Mouse (Mus musculus) urinary bladder, adult 2 months (tissue): ENCODE data around the gene Defb20. TPM values are rescaled to one million over a fixed set of nuclear protein-coding genes. Genes with fewer than 3 reads are reported as not detected.
"Not testable (repeated sequence)": the region's sequence is repeated elsewhere in the genome, so short reads cannot be mapped to it uniquely, and the experiment has no call there.

Experiments
- DNase-seq: peaks from one replicate; pipeline ENCODE4 v3.0.0; 2022; ENCODE audit warnings: low spot score
- polyA plus RNA-seq: library from polyadenylated mRNA; depleted of rRNA; stranded (reverse); fragments of >200 nt; gene quantifications from 2 replicates; pipeline ENCODE4 v1.2.3, GENCODE M21; 2012; rRNA removed

Defb20 gene
- not detected in 2 replicates for polyA plus RNA-seq

DNA sequence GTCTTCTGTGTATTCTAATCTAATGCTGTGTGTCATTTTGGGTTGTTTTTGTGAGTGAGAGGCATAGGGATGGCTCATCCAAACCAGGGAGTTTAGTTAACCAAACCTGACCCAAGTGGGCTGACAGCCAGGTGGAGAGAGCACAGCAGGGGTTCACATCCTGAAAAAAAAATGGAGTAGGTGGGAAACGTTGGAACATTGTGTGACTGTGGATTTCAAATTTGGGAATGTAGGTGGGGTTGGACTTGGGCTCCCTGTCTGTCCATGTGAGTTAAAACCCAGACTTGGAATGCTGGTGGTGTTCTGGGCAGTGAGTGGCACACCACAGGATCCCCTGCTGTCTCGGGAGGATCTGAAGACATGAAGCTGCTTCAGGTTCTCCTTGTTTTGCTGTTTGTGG lies at the start of gene Defb20:
Gene Defb20, plus strand, starts transcription at position 301 of the 400 bp plus-strand sequence.
- DNase-seq, result no peak

DNA sequence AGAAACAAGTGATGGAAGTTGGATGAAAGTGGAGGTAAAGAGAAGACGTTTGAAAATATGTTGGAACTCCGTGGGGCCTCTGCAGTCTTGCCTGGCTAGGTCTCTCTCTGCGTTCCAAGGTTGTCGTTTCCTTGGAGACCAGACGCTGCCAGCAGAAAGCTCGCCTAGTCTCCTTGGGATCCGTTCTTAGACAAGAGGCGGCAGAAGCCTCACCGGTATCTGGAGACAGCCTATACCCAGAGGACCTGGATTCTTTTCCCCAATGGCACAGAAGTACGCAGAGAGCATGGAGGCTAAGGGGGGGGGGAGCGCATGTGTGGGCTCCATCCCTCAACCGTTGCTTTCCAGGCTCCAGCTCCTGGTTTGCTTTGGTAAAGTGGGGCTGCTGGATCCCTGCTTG lies 49.4 kb upstream of the Defb20 start:
- no peak for DNase-seq

DNA sequence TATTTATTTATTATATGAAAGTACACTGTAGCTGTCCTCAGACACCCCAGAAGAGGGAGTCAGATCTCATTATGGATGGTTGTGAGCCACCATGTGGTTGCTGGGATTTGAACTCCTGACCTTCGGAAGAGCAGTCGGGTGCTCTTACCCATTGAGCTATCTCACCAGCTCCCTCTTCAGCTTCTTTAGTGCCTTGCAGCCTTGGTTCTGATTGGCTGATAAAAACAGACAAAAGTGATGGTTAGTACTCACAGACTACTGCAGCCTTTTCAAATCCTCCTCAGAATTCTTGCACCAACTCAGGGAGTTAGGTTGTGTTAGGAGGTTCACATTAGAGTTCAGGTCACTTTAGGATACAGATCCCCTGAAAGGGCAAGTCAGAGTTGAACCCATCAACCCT lies 48.4 kb upstream of the Defb20 start:
- DNase-seq, result not testable (repeated sequence)

DNA sequence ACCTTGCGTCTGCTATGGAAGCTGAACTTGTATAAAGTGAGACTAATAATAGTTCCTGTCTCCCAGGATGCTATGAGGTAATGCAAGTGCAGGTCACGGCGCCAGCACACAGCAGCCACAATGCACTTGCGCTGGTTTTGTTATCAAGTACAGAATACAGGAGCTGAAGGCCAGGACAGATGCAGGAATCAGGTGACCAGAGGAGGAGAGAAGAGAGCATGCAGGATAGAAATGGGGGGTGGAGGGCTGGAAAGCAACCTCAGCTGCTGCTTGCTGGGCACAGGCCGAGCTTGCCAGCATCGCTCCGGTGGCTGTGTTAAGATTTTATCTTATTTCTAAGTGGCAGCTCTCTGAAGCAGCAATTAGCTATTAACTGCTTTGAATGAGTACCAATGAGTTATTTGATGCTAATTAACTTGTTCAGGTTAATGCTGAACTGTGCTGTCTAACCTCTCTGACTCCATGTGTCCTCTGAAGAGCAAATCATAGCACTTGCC lies 40.4 kb upstream of the Defb20 start:
- DNase-seq, result no peak

DNA sequence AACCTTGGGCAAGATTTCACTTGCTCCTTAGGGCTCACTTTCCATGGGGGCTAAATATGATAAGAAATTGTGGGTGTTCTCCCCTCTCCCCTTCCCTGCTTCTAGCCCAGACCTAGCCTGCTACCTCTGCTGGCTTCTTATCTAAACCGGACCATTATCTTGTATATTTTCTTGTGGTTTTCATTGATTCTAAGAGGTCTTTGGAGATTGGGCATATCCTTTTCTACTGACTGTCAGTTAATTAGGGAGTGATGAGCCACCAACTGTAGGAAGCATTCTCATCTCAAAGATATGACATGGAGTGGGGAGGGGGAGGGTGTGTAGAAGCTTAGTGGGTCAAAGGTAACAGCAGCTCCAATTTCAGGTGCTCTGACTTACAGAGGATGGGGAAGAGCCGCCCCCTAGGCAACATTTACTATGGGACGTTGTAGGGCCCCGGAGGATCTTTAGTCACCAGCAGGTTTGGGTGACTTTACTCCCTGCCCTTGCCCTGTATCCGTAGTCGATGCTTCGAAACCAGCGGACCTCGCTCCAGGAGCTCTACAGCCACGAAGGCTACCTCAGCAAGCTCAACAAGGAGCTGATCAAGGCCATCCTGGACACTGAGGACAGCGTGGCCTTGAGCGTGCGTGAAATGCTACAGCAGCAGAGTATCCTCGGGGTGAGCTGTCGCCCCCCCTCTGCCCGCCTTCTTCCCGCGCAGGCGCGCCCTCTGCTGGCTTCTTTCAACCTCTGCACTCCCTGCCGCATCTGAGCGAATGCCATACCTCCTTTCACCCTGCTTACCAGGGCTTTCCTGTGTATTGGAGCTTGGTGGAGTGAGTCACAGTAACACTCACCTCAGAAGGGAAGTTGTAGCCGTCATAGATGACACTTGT lies 39.6 kb upstream of the Defb20 start:
- peak; percentile 79 for DNase-seq

DNA sequence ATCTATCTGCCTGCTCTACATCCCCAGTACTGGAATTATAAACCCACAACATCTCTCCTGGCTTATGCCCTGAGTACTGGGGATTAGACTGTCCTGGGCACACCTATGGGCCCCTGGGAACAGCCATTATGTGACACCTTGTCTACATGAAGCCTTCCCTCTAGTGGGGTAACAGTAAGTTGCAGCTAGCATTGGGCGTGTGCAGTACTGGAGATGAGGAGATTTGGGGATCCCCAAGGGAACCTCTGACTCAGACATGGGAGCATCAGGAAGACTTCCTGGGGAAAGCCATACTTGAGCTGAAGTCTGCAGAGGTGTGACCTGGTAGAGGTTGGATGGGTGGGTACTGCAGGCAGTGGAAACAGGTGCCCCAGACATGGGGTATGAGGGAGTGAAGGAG lies 37.9 kb upstream of the Defb20 start:
- DNase-seq, result no peak

DNA sequence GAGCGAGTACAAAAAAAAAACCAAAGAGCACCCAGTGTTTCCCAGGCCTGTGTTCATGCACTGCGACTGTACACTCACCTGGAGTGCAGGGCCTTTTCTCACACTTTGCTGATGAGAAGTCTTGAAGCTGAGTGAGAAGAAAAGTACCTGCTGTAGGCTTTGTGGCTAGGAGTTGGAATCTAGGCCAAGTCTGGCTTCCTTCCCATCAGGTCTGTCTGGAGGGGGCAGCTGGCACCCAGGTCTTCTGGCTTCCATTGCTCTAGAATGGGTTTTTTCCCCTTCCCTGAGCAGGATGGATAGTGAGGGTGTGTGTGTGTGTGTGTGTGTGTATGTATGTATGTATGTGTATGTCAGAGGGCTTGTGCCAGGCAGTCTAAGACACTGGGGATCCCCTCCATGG lies 37.0 kb upstream of the Defb20 start:
- DNase-seq, result no peak

DNA sequence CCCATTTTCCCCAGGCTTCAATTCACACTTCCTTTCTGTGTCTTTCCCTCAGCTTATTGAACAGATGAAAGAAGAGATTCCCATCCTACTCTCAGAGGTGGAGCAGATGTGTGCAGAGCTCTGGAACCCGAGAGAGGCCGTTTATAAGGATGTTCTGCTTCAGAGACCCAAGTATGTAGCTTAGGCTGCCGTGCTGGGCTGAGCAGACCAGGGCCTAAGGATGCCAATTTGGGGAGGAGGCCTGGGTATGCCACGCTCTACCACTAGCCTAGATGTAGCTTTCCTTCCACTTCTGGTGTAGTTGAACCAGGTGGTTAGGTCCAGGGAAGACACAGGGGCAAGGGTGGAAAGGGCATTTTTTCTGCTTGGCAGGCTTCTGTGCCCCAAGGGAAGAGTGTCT lies 34.5 kb upstream of the Defb20 start:
- no peak for DNase-seq

DNA sequence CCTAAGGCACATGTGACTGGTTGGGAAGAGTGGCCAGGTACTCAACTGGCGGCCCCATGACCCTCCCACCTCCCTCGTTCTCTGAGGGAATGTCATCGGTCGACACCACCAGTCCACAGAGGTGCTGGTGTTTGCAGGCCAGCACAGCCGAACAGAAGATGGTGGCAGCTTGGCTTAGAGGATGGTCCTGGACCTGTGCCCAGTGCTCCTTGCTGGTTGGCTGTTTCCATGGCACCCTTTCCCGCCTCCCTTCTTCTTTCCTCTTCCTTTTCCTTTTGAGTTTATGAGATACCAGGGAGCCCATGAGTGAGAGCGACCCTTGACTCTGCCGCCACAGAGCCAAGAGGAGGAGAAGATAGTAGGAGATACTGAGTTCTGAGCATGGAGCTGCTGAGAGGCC lies 33.6 kb upstream of the Defb20 start:
- no peak for DNase-seq

DNA sequence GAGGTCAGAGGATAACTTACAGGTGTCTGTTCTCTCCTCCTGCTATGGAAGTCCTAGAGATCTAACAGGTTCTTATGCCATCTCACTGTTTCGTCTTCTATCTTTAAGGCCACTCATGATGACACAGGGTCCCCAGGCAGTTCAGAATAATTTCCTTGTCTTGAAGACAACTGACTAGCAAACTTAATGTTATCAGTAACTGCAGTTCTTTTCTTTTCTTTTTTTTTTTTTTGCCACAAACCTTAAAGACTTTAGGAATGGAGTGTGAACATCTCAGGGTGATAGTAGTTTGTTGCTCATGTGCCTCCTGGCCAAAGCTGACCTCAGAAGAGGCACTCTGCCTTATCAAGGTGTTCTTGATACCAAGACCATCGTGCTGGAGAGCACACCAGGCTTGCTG lies 30.2 kb upstream of the Defb20 start:
- no peak for DNase-seq

DNA sequence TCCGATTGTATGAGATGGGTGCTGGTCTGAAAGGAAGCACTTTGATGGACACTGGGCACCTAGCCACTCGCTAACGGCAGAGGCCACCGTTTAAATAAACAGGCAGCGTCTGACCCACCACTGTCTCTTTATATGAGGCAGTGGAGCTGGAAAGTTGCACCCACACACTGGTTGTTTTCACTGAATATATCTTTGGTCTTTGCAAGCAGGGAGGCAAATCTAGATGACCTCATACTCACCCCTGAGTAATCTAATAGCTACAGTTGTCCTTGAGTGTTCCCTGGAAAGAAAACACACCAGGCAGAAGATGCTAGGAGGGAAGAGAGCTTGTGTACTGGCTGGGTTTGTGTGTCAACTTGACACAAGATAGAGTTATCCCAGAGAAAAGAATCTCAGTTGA lies 29.4 kb upstream of the Defb20 start:
- DNase-seq, result no peak

DNA sequence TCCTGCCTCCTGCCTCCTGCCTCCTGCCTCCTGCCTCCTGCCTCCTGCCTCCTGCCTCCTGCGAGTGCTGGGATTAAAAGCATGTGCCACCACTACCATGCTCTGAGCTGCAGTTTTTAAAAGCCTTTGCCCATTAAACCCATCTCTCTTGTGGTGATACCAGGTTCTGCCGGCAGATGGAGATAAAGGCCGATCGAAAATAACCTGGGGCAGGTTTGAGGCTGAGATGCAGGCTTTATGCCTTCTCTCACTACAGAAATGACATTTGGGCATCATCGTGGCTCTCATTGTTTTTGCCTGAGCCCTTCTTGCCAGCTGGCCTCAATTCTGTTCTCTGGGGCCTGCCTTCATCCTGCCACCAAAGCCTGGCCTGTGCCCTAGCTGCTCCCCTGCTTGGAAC lies 26.6 kb upstream of the Defb20 start:
- no peak for DNase-seq

DNA sequence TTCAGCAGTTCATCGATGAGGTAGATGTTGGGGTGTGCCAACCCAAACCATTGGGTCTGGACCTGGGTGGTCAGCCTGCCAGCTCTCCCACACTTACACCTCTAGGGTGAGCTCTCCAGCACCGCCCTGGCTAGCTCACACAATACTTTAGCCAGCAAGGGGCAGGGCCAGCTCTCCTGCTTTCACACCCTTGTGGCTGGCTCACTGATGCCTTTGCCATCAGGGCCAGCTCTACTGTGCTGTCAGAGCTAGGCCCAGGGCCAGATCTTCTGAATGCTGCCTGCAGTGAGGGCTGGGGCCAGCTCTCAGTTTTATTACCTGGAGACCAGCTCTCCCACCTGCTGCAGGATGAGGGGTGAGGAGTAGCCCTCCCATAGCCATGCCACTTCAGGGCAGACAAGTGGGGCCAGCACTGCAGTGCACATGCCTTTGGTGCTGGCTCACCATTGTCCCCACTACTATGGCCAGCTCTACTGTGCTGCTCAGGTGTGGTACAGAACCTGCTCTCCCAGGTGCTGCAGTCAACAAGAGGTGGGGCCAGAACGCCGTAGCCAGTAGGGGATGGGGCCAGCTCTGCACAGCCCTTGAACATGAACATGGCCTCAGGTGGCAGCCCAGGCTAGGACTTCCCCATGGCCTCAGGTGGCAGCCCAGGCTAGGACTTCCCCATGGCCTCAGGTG lies 24.6 kb upstream of the Defb20 start:
- DNase-seq, result no peak

DNA sequence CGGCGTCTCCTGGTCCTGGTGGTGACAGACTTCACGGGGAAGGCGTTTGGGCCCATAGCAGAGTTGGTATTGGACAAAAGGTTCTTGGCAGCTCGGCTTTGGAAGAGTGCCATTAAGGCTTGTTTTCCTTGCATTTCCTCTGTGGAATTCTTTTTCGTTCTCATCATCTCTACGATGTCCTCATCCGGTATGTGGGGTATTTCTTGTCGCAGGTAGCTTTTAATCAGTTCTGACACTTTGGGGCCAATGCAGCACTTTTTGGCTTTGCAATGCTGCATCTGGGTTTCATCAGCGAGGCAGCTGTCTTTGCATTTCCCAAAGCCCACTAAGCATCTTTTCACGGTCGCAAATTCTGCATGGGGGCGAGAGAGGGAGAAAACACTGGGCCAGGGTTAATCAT lies 17.6 kb upstream of the Defb20 start:
- no peak for DNase-seq

DNA sequence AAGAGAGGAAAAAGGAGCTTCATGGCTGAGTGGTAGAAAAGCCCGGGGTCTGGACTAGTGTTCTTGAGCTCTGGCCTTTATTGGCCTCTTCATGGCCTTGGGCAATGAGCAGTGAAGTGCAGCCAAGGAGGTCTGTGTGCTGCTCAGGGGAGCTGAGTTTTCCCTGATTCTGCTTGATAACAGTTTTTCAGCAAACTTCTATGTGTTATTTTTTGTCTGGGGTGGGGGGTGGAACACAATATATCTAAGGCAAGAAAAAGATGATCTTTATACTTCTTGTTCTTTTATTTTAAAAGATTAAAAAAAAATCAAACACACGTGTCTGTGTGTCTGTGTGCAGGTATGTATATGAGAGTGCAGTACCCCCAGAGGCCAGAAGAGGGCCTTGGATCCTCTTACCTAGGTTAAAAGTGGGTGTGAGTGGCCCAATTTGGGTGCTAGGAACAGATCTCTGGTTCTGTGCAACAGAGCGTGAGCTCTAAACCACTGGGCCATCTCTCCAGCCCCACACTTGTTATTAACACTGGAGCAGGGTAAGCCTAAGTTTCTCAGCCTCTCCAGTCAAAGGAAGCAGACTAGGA lies 12.2 kb upstream of the Defb20 start, which contains the start of gene Defb23:
Gene Defb23, minus strand, starts transcription at position 51 of the 581 bp plus-strand sequence.
- DNase-seq, result no peak

DNA sequence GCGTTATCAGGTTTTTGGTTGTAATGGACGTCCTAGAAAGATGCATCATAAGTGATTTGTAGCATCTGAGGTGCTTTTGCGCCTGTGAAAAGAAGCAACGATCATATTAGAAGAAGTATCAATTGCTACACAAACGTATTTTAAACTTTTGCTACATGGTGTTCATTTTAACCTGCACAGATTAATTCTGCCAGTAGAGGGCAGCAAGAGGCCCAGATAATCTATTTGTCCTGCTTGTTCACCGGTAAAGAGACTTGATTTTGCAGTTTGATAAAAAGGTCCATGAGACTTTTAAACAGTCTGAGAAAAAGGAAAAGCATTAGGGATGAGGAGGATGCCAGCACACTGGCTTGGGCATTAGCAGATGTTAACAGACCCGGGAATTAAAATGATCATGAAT lies 5.9 kb upstream of the Defb20 start:
- DNase-seq, result no peak

DNA sequence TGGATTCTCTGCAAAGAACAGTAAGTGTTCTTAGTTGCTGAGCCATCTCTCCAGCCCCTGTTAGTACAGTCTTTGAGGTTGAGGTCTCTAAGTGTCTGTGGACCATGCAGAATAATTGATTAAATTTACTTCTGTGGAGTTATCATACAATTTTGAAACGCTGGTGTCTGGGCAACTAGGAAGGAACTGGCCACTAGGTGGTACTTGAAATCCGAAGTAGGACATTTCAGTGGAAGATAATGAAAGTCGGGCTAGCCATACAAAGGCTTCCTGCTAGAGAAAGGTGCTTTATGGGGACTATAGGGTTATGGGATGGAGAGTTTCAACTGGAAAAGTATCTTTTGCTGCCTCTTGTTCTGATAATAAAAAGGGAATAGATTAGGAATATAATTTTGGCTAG lies 4.4 kb upstream of the Defb20 start:
- DNase-seq, result no peak

DNA sequence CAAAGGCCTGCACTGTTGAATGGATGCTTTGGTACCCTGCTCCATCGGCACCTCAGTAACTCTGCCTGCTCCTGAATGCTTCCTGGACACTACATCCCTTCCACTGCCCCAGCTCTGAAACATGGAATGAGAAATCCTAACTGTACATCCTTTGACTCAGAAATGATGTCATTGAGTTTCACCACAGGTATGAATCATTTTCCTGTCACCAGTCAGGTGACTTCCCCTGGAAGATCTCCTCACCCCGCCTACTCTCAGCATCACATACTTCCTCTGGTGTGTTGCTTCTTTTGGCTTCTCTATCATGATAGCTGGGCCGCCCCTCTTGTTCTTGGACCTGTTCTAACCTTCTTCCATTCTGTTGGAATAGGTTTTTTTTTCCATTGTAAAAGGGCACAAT lies 4.0 kb downstream of the Defb20 start:
- DNase-seq, result no peak

DNA sequence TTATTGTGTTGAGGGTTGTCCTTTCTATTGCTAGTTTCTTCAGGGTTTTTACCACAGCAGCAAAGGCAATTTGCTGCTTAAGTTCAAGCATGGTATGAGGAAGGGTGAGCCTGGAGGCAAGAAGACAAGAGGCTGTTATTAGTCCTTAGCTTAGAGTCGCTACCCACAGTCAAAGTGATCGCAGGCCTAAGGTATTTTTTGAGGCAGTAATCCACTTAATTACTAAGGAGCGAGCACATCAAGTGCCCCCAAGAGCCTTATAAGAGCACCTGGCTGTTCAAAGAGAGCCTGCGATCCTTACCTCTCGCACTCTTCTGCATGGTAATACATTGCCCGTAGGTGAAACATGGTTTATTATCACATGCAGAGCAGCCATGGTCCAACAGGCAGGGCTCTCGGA lies 4.9 kb downstream of the Defb20 start:
- DNase-seq, result no peak

DNA sequence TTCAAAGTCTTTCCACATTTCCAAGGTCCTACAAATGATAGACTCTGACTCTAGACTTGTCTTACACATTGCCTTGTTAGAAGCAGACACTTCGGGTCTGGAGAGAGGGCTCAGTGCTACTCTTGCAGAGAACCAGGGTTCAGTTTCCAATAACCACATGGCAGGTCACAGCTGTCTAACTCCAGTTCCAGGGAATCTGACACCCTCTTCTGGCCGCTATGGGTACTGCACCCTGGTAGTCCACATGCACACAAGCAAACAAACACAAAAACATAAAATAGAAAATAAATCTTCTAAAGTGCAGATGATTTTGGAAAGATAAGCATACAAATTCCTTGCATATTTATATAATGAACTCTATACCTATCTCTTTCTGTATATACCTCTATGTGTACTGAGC lies 10.2 kb downstream of the Defb20 start:
- no peak for DNase-seq

DNA sequence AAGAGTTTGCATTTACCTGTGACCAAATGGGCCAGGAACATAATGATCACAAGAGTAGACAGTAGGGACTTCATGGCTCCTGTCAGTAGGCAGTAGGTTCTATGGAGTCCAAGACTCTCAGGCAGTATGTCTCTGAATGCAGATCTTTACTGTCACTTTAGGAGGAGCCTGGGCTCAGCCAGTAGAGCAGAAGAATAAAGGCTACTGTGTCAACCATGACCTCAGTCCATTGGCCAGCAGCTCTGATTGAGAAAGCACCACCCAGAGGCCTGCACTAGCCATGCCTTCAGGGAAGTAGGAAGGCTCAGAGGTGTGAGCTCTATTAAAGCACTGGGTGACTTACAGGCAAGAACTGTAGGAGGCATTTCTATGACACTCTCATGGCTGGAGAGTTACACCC lies 13.2 kb downstream of the Defb20 start, which contains the start of gene Defb22:
Gene Defb22, minus strand, starts transcription at position 101 of the 400 bp plus-strand sequence.
- no peak for DNase-seq

DNA sequence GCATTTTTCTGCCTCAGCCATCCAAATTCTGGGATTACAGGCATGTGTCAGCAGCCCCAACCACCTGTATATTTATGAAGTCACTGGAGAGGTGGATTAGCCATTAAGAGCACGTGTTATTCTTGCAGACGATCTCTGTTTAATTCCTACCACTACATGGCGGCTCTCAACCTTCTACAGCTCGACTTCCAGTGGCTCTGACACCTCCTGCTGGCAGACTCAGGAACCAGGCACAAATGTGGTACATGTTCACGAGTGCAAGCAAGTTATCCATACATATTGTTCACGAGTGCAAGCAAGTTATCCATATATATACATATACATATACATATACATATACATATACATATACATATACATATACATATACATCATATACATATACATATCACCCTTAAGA lies 16.3 kb downstream of the Defb20 start:
- DNase-seq, result no peak

DNA sequence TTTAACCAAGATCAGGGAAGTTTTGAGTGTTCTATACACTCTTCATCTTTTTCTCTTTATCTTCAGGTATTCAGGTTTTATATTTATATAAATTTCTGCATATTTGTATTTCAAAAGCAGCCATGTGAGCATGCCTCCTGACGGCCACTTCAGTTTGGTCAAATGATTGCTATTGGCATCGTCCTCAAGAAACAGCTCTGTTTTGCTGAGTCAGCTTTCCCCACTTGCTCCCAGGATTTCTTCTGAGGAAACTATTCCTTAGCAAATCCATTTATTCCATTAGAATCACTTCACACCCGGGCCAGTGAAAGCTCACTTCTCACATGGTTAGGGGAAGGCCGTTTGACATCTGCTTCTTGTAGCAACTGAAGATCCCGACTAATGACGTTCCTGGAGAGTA lies 21.2 kb downstream of the Defb20 start:
- DNase-seq, result no peak
